Mouse (Mus musculus): ENCODE results near the gene Vmn1r86. TPM values are rescaled to one million over a fixed set of nuclear protein-coding genes. Genes with fewer than 3 reads are reported as not detected.
"Not testable (repeated sequence)": the region's sequence is repeated elsewhere in the genome, so short reads cannot be mapped to it uniquely, and the experiment has no call there.

Vmn1r86 gene
- not detected in 2 replicates for polyA plus RNA-seq (2015; fragmentation: Nextera tagmentation; extraction: Ambion mirVana)

GRCm38 (mm10) chr7:13119817-13120216 lies at the start of gene Vmn1r86:
Vmn1r86 (minus strand) TSS chr7:13119917.
- no peaks in the 10 kb centered on the region for H3K9me3 ChIP-seq (replicated peaks; ENCODE audit: control insufficient read depth, low read length)
- no peak within 1 kb of the TSS for H3K4me3 ChIP-seq (ENCODE audit: low read length)
- H3K27ac ChIP-seq (ENCODE audit: low read length): no peak within 1 kb of the TSS
- no peaks in the 10 kb centered on the region for H3K27me3 ChIP-seq (ENCODE audit: control insufficient read depth, insufficient read depth, low read length)
- H3K4me1 ChIP-seq (ENCODE audit: control insufficient read depth, insufficient read depth, low read length): no peaks in the 10 kb centered on the region
- no peak for ATAC-seq (replicated peaks; ENCODE audit: extremely low read depth, insufficient read depth, low FRiP score)
- H3K9ac ChIP-seq (ENCODE audit: low read length): no peak within 1 kb of the TSS
- H3K36me3 ChIP-seq (ENCODE audit: control insufficient read depth, insufficient read depth): no peaks in the 10 kb centered on the region
- H3K4me2 ChIP-seq (ENCODE audit: low read depth, low read length): no peak within 1 kb of the TSS

- Histone ChIP-seq H3K4me2 (ENCODE audit: low read depth, low read length) (no peak within 1 kb of the TSS), H3K36me3 (ENCODE audit: control insufficient read depth, insufficient read depth) (no peaks in the 10 kb centered on the region), H3K27ac (ENCODE audit: low read length) (no peak within 1 kb of the TSS), H3K9ac (ENCODE audit: low read length) (no peak within 1 kb of the TSS), H3K4me3 (ENCODE audit: low read length) (no peak within 1 kb of the TSS), H3K4me1 (ENCODE audit: control insufficient read depth, insufficient read depth, low read length) (no peaks in the 10 kb centered on the region), H3K9me3 (replicated peaks; ENCODE audit: control insufficient read depth, low read length) (no peaks in the 10 kb centered on the region), H3K27me3 (ENCODE audit: control insufficient read depth, insufficient read depth, low read length) (no peaks in the 10 kb centered on the region)
- no peak for ATAC-seq (replicated peaks; ENCODE audit: extremely low read depth, insufficient read depth, low FRiP score)
Observed at GRCm38 (mm10) chr7:13159268-13159667, 39.6 kb upstream of the Vmn1r86 start, which contains the start of gene Vmn1r88. Vmn1r88 (plus strand) TSS chr7:13159568.

- no peak for ATAC-seq (replicated peaks; ENCODE audit: extremely low read depth, insufficient read depth, low FRiP score)
- no peaks in the 10 kb centered on the region for H3K9me3 ChIP-seq (replicated peaks; ENCODE audit: control insufficient read depth, low read length)
- no peak within 1 kb of the TSS for H3K9ac ChIP-seq (ENCODE audit: low read length)
- 53% methylated on average over 1 of the region's 1 CpGs for WGBS
- H3K4me2 ChIP-seq (ENCODE audit: low read depth, low read length): no peak within 1 kb of the TSS
- no peaks in the 10 kb centered on the region for H3K27me3 ChIP-seq (ENCODE audit: control insufficient read depth, insufficient read depth, low read length)
- H3K27ac ChIP-seq (ENCODE audit: low read length): no peak within 1 kb of the TSS
- no peaks in the 10 kb centered on the region for H3K4me1 ChIP-seq (ENCODE audit: control insufficient read depth, insufficient read depth, low read length)
- no peaks in the 10 kb centered on the region for H3K36me3 ChIP-seq (ENCODE audit: control insufficient read depth, insufficient read depth)
- H3K4me3 ChIP-seq (ENCODE audit: low read length): no peak within 1 kb of the TSS
Observed at GRCm38 (mm10) chr7:13140057-13140456, 20.3 kb upstream of the Vmn1r86 start, which contains the start of gene Vmn1r87. Vmn1r87 (minus strand) TSS chr7:13140157.

- no peaks in the 10 kb centered on the region for H3K27me3 ChIP-seq (ENCODE audit: control insufficient read depth, insufficient read depth, low read length)
- no peaks in the 10 kb centered on the region for H3K4me1 ChIP-seq (ENCODE audit: control insufficient read depth, insufficient read depth, low read length)
- ATAC-seq (replicated peaks; ENCODE audit: extremely low read depth, insufficient read depth, low FRiP score): no peak
- H3K9me3 ChIP-seq (replicated peaks; ENCODE audit: control insufficient read depth, low read length): no peaks in the 10 kb centered on the region
- no peak overlapping the region for H3K4me2 ChIP-seq (ENCODE audit: low read depth, low read length)
- H3K36me3 ChIP-seq (ENCODE audit: control insufficient read depth, insufficient read depth): no peaks in the 10 kb centered on the region
- no peak overlapping the region for H3K27ac ChIP-seq (ENCODE audit: low read length)
- H3K9ac ChIP-seq (ENCODE audit: low read length): no peak overlapping the region
- H3K4me3 ChIP-seq (ENCODE audit: low read length): no peak overlapping the region
Observed at GRCm38 (mm10) chr7:13137340-13137739, 17.6 kb upstream of the Vmn1r86 start.

GRCm38 (mm10) chr7:13131856-13132255 lies 12.1 kb upstream of the Vmn1r86 start:
- H3K36me3 ChIP-seq (ENCODE audit: control insufficient read depth, insufficient read depth): no peaks in the 10 kb centered on the region

GRCm38 (mm10) chr7:13123554-13124153 lies 3.9 kb upstream of the Vmn1r86 start:
- ATAC-seq (replicated peaks; ENCODE audit: extremely low read depth, insufficient read depth, low FRiP score): peak; percentile 80
- Histone ChIP-seq H3K4me2 (ENCODE audit: low read depth, low read length) (peak overlapping the region; percentile 44), H3K4me3 (ENCODE audit: low read length) (peak overlapping the region; percentile 24; the same call in 1 of the 2 replicates)
- H3K4me1 ChIP-seq (ENCODE audit: control insufficient read depth, insufficient read depth, low read length); H3K36me3 ChIP-seq (ENCODE audit: control insufficient read depth, insufficient read depth); H3K27ac ChIP-seq (ENCODE audit: low read length); H3K9me3 ChIP-seq (replicated peaks; ENCODE audit: control insufficient read depth, low read length); H3K9ac ChIP-seq (ENCODE audit: low read length); H3K27me3 ChIP-seq (ENCODE audit: control insufficient read depth, insufficient read depth, low read length): not testable (repeated sequence)
- 2% methylated on average over 13 of the region's 34 CpGs for WGBS

More at GRCm38 (mm10) chr7:13131856-13132255, 12.1 kb upstream of the Vmn1r86 start:
- H3K4me2 ChIP-seq (ENCODE audit: low read depth, low read length): no peak overlapping the region
- no peaks in the 10 kb centered on the region for H3K9me3 ChIP-seq (replicated peaks; ENCODE audit: control insufficient read depth, low read length)
- no peak overlapping the region for H3K9ac ChIP-seq (ENCODE audit: low read length)
- H3K4me3 ChIP-seq (ENCODE audit: low read length): no peak overlapping the region
- no peaks in the 10 kb centered on the region for H3K4me1 ChIP-seq (ENCODE audit: control insufficient read depth, insufficient read depth, low read length)
- 83% methylated on average over 2 of the region's 2 CpGs for WGBS
- H3K27ac ChIP-seq (ENCODE audit: low read length): no peak overlapping the region
- no peak for ATAC-seq (replicated peaks; ENCODE audit: extremely low read depth, insufficient read depth, low FRiP score)
- H3K27me3 ChIP-seq (ENCODE audit: control insufficient read depth, insufficient read depth, low read length): no peaks in the 10 kb centered on the region

GRCm38 (mm10) chr7:13095073-13095472 lies 24.6 kb downstream of the Vmn1r86 start, which contains the start of gene Vmn1r85:
Vmn1r85 (minus strand) TSS chr7:13095173.
- no peaks in the 10 kb centered on the region for H3K4me1 ChIP-seq (ENCODE audit: control insufficient read depth, insufficient read depth, low read length)
- H3K27me3 ChIP-seq (ENCODE audit: control insufficient read depth, insufficient read depth, low read length): no peaks in the 10 kb centered on the region
- no peak within 1 kb of the TSS for H3K27ac ChIP-seq (ENCODE audit: low read length)
- H3K4me2 ChIP-seq (ENCODE audit: low read depth, low read length): no peak within 1 kb of the TSS
- WGBS: 39% methylated on average over 3 of the region's 3 CpGs
- H3K9ac ChIP-seq (ENCODE audit: low read length): no peak within 1 kb of the TSS
- H3K4me3 ChIP-seq (ENCODE audit: low read length): no peak within 1 kb of the TSS
- H3K36me3 ChIP-seq (ENCODE audit: control insufficient read depth, insufficient read depth): no peaks in the 10 kb centered on the region
- H3K9me3 ChIP-seq (replicated peaks; ENCODE audit: control insufficient read depth, low read length): no peaks in the 10 kb centered on the region
- ATAC-seq (replicated peaks; ENCODE audit: extremely low read depth, insufficient read depth, low FRiP score): no peak

GRCm38 (mm10) chr7:13072293-13072692 lies 47.4 kb downstream of the Vmn1r86 start:
- Histone ChIP-seq H3K9ac (ENCODE audit: low read length) (no peak overlapping the region), H3K4me3 (ENCODE audit: low read length) (no peak overlapping the region), H3K27me3 (ENCODE audit: control insufficient read depth, insufficient read depth, low read length) (no peaks in the 10 kb centered on the region), H3K4me2 (ENCODE audit: low read depth, low read length) (no peak overlapping the region), H3K4me1 (ENCODE audit: control insufficient read depth, insufficient read depth, low read length) (no peaks in the 10 kb centered on the region), H3K27ac (ENCODE audit: low read length) (no peak overlapping the region), H3K9me3 (replicated peaks; ENCODE audit: control insufficient read depth, low read length) (no peaks in the 10 kb centered on the region), H3K36me3 (ENCODE audit: control insufficient read depth, insufficient read depth) (no peaks in the 10 kb centered on the region)
- ATAC-seq (replicated peaks; ENCODE audit: extremely low read depth, insufficient read depth, low FRiP score): no peak
- 49% methylated on average over 5 of the region's 5 CpGs for WGBS

- H3K4me2 ChIP-seq (ENCODE audit: low read depth, low read length); H3K4me3 ChIP-seq (ENCODE audit: low read length); H3K9ac ChIP-seq (ENCODE audit: low read length); H3K4me1 ChIP-seq (ENCODE audit: control insufficient read depth, insufficient read depth, low read length); H3K36me3 ChIP-seq (ENCODE audit: control insufficient read depth, insufficient read depth); H3K27me3 ChIP-seq (ENCODE audit: control insufficient read depth, insufficient read depth, low read length); H3K9me3 ChIP-seq (replicated peaks; ENCODE audit: control insufficient read depth, low read length); ATAC-seq (replicated peaks; ENCODE audit: extremely low read depth, insufficient read depth, low FRiP score); H3K27ac ChIP-seq (ENCODE audit: low read length): not testable (repeated sequence)
- 36% methylated on average over 2 of the region's 2 CpGs for WGBS
Observed at GRCm38 (mm10) chr7:13063399-13063798, 56.3 kb downstream of the Vmn1r86 start.
